Mouse (Mus musculus) MEL (cell line): ENCODE measurements at regions not wholly inside any gene's neighbourhood (a gene's known extent, or its start where the extent isn't known, plus 50 kb on each side); places are given as distances from the start of the nearest gene placed in this dataset.

ENCODE experiments used
- DNase-seq: peaks from one replicate; pipeline ENCODE4 v3.0.0; 2011; ENCODE audit warnings: low read depth, low spot score
- H3K27ac ChIP-seq: 2 replicates; pipeline ENCODE4 v1.5.1; 2012; ENCODE audit warnings: low read depth, mild to moderate bottlenecking, control low read depth, low read length, moderate library complexity; ENCODE audit not compliant: control insufficient read depth
- H3K27me3 ChIP-seq, 2 experiments: fragments of 150-350 bp in 1 of 2; sonication (generic) in 1 of 2; 2 replicates each; pipeline ENCODE4 v1.6.1; 2012; ENCODE audit warnings: low read length in 2 of 2, mild to moderate bottlenecking in 2 of 2, improper control_type of control experiment in 1 of 2, moderate library complexity in 1 of 2; ENCODE audit not compliant: insufficient read depth in 2 of 2, control insufficient read depth in 1 of 2
- H3K36me3 ChIP-seq, 2 experiments: 2 replicates each; pipeline ENCODE4 v1.6.1; 2012 to 2014; ENCODE audit warnings: low read length in 2 of 2, improper control_type of control experiment in 1 of 2, inconsistent platforms in 1 of 2, mild to moderate bottlenecking in 1 of 2; ENCODE audit not compliant: insufficient read depth in 2 of 2, control insufficient read depth in 1 of 2
- H3K4me1 ChIP-seq, 2 experiments: fragments of 150-350 bp in 1 of 2; sonication (generic) in 1 of 2; 2 replicates each; pipeline ENCODE4 v1.6.1; 2012; ENCODE audit warnings: low read length in 2 of 2, improper control_type of control experiment in 1 of 2, mild to moderate bottlenecking in 1 of 2; ENCODE audit not compliant: insufficient read depth in 2 of 2, control insufficient read depth in 1 of 2
- H3K4me3 ChIP-seq, 2 experiments: fragments of 150-350 bp in 1 of 2; sonication (generic) in 1 of 2; 2 replicates each; pipeline ENCODE4 v1.5.1; 2012; ENCODE audit warnings: low read depth in 2 of 2, low read length in 2 of 2, mild to moderate bottlenecking in 2 of 2, moderate library complexity in 2 of 2, control low read depth in 1 of 2, improper control_type of control experiment in 1 of 2; ENCODE audit not compliant: control insufficient read depth in 1 of 2, insufficient read depth in 1 of 2
- H3K79me2 ChIP-seq: 2 replicates; pipeline ENCODE4 v1.6.1; 2012; ENCODE audit warnings: mild to moderate bottlenecking, low read length, moderate library complexity; ENCODE audit not compliant: control insufficient read depth, poor library complexity, insufficient read depth
- H3K9ac ChIP-seq: 2 replicates; pipeline ENCODE4 v1.6.1; 2012; ENCODE audit warnings: low read depth, mild to moderate bottlenecking, control low read depth, low read length, moderate library complexity; ENCODE audit not compliant: control insufficient read depth, poor library complexity, severe bottlenecking
- H3K9me3 ChIP-seq: fragments of 150-350 bp; sonication (generic); replicated peaks from 2 replicates; pipeline ENCODE4 v1.6.1; 2012; ENCODE audit warnings: mild to moderate bottlenecking, low read length, improper control_type of control experiment, moderate library complexity; ENCODE audit not compliant: insufficient read depth
- BHLHE40 ChIP-seq: IDR thresholded peaks from 2 replicates; pipeline ENCODE4 v1.6.1; 2012; ENCODE audit warnings: low read depth, mild to moderate bottlenecking, inconsistent platforms, low read length, improper control_type of control experiment, borderline replicate concordance
- CHD1 ChIP-seq: IDR thresholded peaks from 2 replicates; pipeline ENCODE4 v1.6.1; 2012; ENCODE audit warnings: low read depth, mild to moderate bottlenecking, inconsistent platforms, low read length, improper control_type of control experiment
- E2F4 ChIP-seq: IDR thresholded peaks from 2 replicates; pipeline ENCODE4 v1.6.1; 2011; ENCODE audit warnings: low read depth, low read length, improper control_type of control experiment, borderline replicate concordance
- ELF1 ChIP-seq: IDR thresholded peaks from 2 replicates; pipeline ENCODE4 v1.6.1; 2014; ENCODE audit warnings: low read depth, mild to moderate bottlenecking, inconsistent platforms, low read length, improper control_type of control experiment, moderate library complexity
- EP300 ChIP-seq, 2 experiments: IDR thresholded peaks; 2 replicates each; pipeline ENCODE4 v1.6.1; 2011; ENCODE audit warnings: improper control_type of control experiment in 2 of 2, low read length in 2 of 2, low read depth in 1 of 2, mild to moderate bottlenecking in 1 of 2
- ETS1 ChIP-seq: IDR thresholded peaks from 2 replicates; pipeline ENCODE4 v1.6.1; 2012; ENCODE audit warnings: low read depth, mild to moderate bottlenecking, inconsistent platforms, low read length, improper control_type of control experiment, moderate library complexity
- JUND ChIP-seq: IDR thresholded peaks from 2 replicates; pipeline ENCODE4 v1.6.1; 2011; ENCODE audit warnings: low read depth, mild to moderate bottlenecking, improper control_type of control experiment, low read length
- KAT2A ChIP-seq: conservative IDR thresholded peaks from 2 replicates; pipeline ENCODE4 v1.6.1; 2012; ENCODE audit warnings: low read depth, low read length, improper control_type of control experiment, inconsistent platforms
- MAFK ChIP-seq: IDR thresholded peaks from 2 replicates; pipeline ENCODE4 v1.6.1; 2011; ENCODE audit warnings: low read depth, mild to moderate bottlenecking, low read length, improper control_type of control experiment, borderline replicate concordance
- MAZ ChIP-seq: IDR thresholded peaks from 2 replicates; pipeline ENCODE4 v1.6.1; 2012; ENCODE audit warnings: low read depth, mild to moderate bottlenecking, inconsistent platforms, low read length, improper control_type of control experiment
- MXI1 ChIP-seq: IDR thresholded peaks from 2 replicates; pipeline ENCODE4 v1.6.1; 2011; ENCODE audit warnings: mild to moderate bottlenecking, low read depth, low read length, improper control_type of control experiment
- MYB ChIP-seq: IDR thresholded peaks from 2 replicates; pipeline ENCODE4 v1.6.1; 2011; ENCODE audit warnings: mild to moderate bottlenecking, low read depth, low read length, improper control_type of control experiment
- MYC ChIP-seq: IDR thresholded peaks from 2 replicates; pipeline ENCODE4 v1.6.1; 2011; ENCODE audit warnings: low read depth, mild to moderate bottlenecking, low read length, improper control_type of control experiment, moderate library complexity
- NRF1 ChIP-seq: IDR thresholded peaks from 2 replicates; pipeline ENCODE4 v1.6.1; 2014; ENCODE audit warnings: low read depth, mild to moderate bottlenecking, inconsistent platforms, low read length, improper control_type of control experiment, moderate library complexity; ENCODE audit not compliant: poor library complexity, insufficient read depth, severe bottlenecking
- POLR2AphosphoS2 ChIP-seq: IDR thresholded peaks from 2 replicates; pipeline ENCODE4 v1.6.1; 2011; ENCODE audit warnings: low read length, improper control_type of control experiment
- POLR2AphosphoS5 ChIP-seq: IDR thresholded peaks from 2 replicates; pipeline ENCODE4 v1.6.1; 2012; ENCODE audit warnings: low read depth, borderline replicate concordance, mild to moderate bottlenecking, inconsistent platforms, low read length, moderate library complexity, mixed read lengths
- SIN3A ChIP-seq: IDR thresholded peaks from 2 replicates; pipeline ENCODE4 v1.6.1; 2012; ENCODE audit warnings: low read length, improper control_type of control experiment, inconsistent platforms
- TAL1 ChIP-seq: IDR thresholded peaks from 2 replicates; pipeline ENCODE4 v1.6.1; 2012; ENCODE audit warnings: mild to moderate bottlenecking, inconsistent platforms, low read length, moderate library complexity, mixed read lengths
- TBP ChIP-seq: IDR thresholded peaks from 2 replicates; pipeline ENCODE4 v1.8.0; 2011; ENCODE audit warnings: low read depth, low read length, improper control_type of control experiment

GRCm38 (mm10) chr13:29027146-29027545 is 73.6 kb upstream of the Sox4 start:
- Histone ChIP-seq H3K4me1 (no peaks in the 10 kb centered on the region), H3K36me3 (no peaks in the 10 kb centered on the region), H3K27me3 (no peaks in the 10 kb centered on the region)
- DNase-seq = no peak
- TF ChIP-seq MYC (no peak), CHD1 (no peak), POLR2AphosphoS2 (no peak), EP300 (IDR thresholded peaks at IDR 0.05; ENCODE audit: low read depth in 1 of 2, low read length in 2 of 2) (no peak), TBP (no peak), MAZ (no peak), NRF1 (no peak), ELF1 (no peak), E2F4 (no peak), BHLHE40 (no peak), MYB (no peak), KAT2A (no peak), JUND (no peak), POLR2AphosphoS5 (no peak)
- TF ChIP-seq, all 39 proteins: peak for 0
- no peaks in the 10 kb centered on the region for H3K9me3 ChIP-seq
- H3K9ac ChIP-seq = no peak overlapping the region
- no peaks in the 10 kb centered on the region for H3K79me2 ChIP-seq
- H3K27ac ChIP-seq = no peak overlapping the region
- H3K4me3 ChIP-seq = no peak overlapping the region

GRCm38 (mm10) chr13:29023486-29023885 is 70.0 kb upstream of the Sox4 start:
- no peak overlapping the region for H3K27ac ChIP-seq
- TF ChIP-seq SIN3A (no peak), TAL1 (no peak), MAFK (no peak), POLR2AphosphoS2 (no peak), MXI1 (no peak), ETS1 (no peak)

More at GRCm38 (mm10) chr13:29023486-29023885, 70.0 kb upstream of the Sox4 start:
- no peaks in the 10 kb centered on the region for H3K27me3 ChIP-seq
- no peaks in the 10 kb centered on the region for H3K36me3 ChIP-seq
- no peaks in the 10 kb centered on the region for H3K4me1 ChIP-seq
- no peak overlapping the region for H3K4me3 ChIP-seq
- DNase-seq = no peak
- H3K9ac ChIP-seq = no peak overlapping the region
- no peaks in the 10 kb centered on the region for H3K9me3 ChIP-seq
- H3K79me2 ChIP-seq = no peaks in the 10 kb centered on the region
